Mouse (Mus musculus): ENCODE results near the gene Pnrc1. TPM values are rescaled to one million over a fixed set of nuclear protein-coding genes. Genes with fewer than 3 reads are reported as not detected.
"Not testable (repeated sequence)": the region's sequence is repeated elsewhere in the genome, so short reads cannot be mapped to it uniquely, and the experiment has no call there.

Gene Pnrc1
- polyA plus RNA-seq, 2 experiments, result 61.4 to 121 TPM

DNA sequence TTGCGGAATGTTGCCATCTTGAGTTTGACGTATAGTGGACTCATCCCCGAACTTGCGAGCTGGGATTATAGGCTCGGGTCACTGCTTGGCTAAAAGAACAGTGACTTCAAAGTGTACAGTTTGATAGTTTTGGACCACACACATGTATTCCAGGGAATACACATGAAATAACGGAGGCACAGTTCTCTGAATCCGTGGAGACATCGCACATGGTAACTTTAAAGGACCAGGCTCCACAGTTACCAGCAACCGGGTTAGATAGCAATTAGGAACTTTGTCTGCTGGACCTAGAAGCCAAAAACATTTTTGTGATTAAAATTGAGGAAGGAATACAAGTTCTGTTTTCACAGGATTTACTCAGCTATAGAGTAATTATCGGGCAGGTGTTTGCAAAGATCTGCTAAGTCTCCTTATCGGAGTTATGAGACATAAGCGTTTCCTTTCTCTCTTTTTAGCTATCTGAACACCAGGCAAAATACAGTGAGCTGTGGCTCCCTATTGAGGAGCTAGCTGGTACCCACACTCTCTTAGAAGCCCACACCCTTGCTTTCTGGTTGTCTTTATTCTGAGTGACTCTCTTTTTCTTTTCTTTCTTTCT is 21.0 kb upstream of the Pnrc1 start:
- ATAC-seq (ENCODE audit: low FRiP score, low read depth), result no peak
- no peak for DNase-seq (ENCODE audit: low spot score)
- peak overlapping the region; percentile 72 for H3K4me3 ChIP-seq (replicated peaks; ENCODE audit: low read length)
- no peaks in the 10 kb centered on the region for H3K9me3 ChIP-seq (ENCODE audit: control insufficient read depth, low read length)
- H3K4me2 ChIP-seq (replicated peaks; ENCODE audit: low read depth, low read length, severe bottlenecking), result peak overlapping the region; percentile 75
- H3K27me3 ChIP-seq (ENCODE audit: control insufficient read depth, insufficient read depth, low read length), result no peaks in the 10 kb centered on the region
- WGBS, result 19% methylated on average over 12 of the region's 12 CpGs
- H3K27ac ChIP-seq (replicated peaks; ENCODE audit: low read depth, low read length), result peak overlapping the region; percentile 61; the same call in 1 of the 2 replicates
- H3K9ac ChIP-seq (ENCODE audit: low read depth, low read length, severe bottlenecking), result peak overlapping the region; percentile 80
- H3K36me3 ChIP-seq (ENCODE audit: control insufficient read depth, insufficient read depth, low read length), result no peaks in the 10 kb centered on the region
- TF ChIP-seq POLR2A (IDR thresholded peaks at IDR 0.05; ENCODE audit: borderline replicate concordance, extremely low read depth, insufficient read depth, insufficient read length), result no peak
- peaks cover 7% of the 10 kb centered on the region; the same call in 1 of the 2 replicates for H3K4me1 ChIP-seq (ENCODE audit: control insufficient read depth, insufficient read depth, low read length)

DNA sequence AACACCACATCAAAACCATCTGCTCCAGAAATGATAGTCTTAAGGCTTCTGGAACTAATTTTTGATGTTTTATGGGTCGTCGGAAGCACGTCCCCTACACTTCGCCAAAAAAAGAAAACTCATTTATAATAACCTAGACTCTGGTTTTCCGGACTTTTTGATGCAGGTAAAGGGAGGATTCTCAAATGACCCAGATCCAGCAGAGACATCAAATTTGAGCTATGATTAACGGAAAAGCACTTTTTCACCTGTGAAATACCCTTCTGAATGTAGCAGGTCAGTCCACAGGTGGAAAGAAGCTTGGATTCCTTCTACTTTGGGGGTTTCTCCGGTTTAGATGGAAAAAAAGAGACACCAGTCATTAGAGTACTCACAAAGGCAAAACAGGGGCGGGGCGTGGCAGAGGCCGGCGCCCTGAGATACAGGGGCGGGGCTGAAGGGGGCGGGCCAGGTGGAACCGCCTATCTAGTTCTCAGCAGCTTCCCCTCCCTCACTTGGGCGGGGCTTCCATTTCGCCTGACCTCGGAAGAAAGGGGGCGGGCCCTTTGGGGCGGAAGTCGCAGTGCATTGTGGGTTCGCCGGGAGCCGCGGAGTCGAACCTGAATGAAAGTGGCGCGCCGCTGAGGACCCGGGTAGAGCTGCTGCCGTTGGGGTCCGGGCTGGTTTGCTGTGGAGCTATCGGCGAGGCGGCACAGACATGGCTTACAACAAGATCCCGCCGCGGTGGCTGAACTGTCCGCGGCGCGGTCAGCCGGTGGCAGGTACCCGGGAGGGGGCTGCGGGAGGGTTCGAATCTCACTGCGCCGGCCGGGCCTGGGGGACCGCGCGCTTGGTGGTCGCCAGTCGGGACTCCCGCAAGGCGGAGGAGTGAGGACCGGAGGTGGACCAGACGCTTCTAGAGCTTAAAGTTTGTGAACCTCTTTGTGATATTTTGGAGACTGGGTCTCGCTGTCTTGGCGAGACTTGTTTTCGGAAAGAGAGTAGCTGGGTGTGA is 20.1 kb upstream of the Pnrc1 start, which contains the start of gene Rngtt:
TSS of gene Rngtt (plus strand) at position 548 of the 994 bp plus-strand sequence.
- peak within 1 kb of the TSS; percentile 61 for H3K27ac ChIP-seq (replicated peaks; ENCODE audit: low read depth, low read length)
- ATAC-seq (ENCODE audit: low FRiP score, low read depth) (peak; percentile 95), DNase-seq (ENCODE audit: low spot score) (peak; percentile 97)
- no peak for TF ChIP-seq POLR2A (IDR thresholded peaks at IDR 0.05; ENCODE audit: borderline replicate concordance, extremely low read depth, insufficient read depth, insufficient read length)
- peaks cover 7% of the 10 kb centered on the region; the same call in 1 of the 2 replicates for H3K4me1 ChIP-seq (ENCODE audit: control insufficient read depth, insufficient read depth, low read length)
- H3K9me3 ChIP-seq (ENCODE audit: control insufficient read depth, low read length), result no peaks in the 10 kb centered on the region
- H3K4me3 ChIP-seq (replicated peaks; ENCODE audit: low read length), result peak within 1 kb of the TSS; percentile 72
- H3K27me3 ChIP-seq (ENCODE audit: control insufficient read depth, insufficient read depth, low read length), result no peaks in the 10 kb centered on the region
- H3K4me2 ChIP-seq (replicated peaks; ENCODE audit: low read depth, low read length, severe bottlenecking), result peak within 1 kb of the TSS; percentile 75
- peak within 1 kb of the TSS; percentile 80 for H3K9ac ChIP-seq (ENCODE audit: low read depth, low read length, severe bottlenecking)
- 2% methylated on average over 55 of the region's 60 CpGs for WGBS
- no peaks in the 10 kb centered on the region for H3K36me3 ChIP-seq (ENCODE audit: control insufficient read depth, insufficient read depth, low read length)

DNA sequence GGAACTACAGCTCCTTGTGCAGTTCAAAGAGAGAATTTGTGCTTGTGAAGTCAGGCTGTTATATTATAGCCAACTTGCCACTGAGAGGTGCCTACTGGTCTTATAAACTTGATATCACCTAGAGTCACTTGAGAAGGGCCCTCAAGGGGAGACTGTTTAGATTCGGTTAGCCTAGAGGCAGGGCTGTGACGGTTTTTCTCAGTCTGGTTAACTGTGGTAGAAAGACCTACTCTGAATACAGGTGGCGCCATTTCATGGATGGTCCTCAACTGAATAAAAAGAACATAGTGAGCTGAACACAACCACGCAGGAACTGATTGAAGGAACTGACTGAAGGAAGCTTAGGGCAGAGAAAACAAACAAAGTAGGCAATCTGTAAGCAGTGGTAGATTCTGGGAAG is 17.2 kb upstream of the Pnrc1 start:
- Histone ChIP-seq H3K27ac (replicated peaks; ENCODE audit: low read depth, low read length) (no peak overlapping the region), H3K9ac (ENCODE audit: low read depth, low read length, severe bottlenecking) (no peak overlapping the region), H3K4me1 (ENCODE audit: control insufficient read depth, insufficient read depth, low read length) (peaks cover 7% of the 10 kb centered on the region; the same call in 1 of the 2 replicates), H3K36me3 (ENCODE audit: control insufficient read depth, insufficient read depth, low read length) (no peaks in the 10 kb centered on the region), H3K4me3 (replicated peaks; ENCODE audit: low read length) (no peak overlapping the region), H3K9me3 (ENCODE audit: control insufficient read depth, low read length) (no peaks in the 10 kb centered on the region), H3K27me3 (ENCODE audit: control insufficient read depth, insufficient read depth, low read length) (no peaks in the 10 kb centered on the region), H3K4me2 (replicated peaks; ENCODE audit: low read depth, low read length, severe bottlenecking) (no peak overlapping the region)
- no peak for TF ChIP-seq POLR2A (IDR thresholded peaks at IDR 0.05; ENCODE audit: borderline replicate concordance, extremely low read depth, insufficient read depth, insufficient read length)
- WGBS, result 70% methylated on average over 4 of the region's 4 CpGs
- DNase-seq (ENCODE audit: low spot score) (no peak), ATAC-seq (ENCODE audit: low FRiP score, low read depth) (no peak)

DNA sequence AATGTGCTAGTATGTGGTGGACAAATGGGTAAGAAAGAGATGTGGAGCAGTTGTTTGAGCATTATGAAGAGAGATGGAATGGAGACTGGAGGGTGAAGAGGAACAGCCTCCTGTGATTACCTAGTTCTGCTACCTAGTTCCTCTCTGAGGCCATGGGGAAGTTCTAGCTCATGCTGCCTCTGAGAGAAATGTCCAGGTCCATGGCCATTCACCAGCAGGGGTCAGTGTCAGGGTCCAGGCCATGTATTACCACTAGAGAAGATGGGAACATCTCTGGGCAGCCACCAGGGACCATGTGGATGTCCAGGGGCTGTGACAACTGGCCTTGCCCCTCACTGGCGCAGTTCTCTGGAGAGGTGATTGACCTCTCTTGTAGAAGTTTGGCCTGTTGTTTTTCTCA is 13.1 kb upstream of the Pnrc1 start:
- no peaks in the 10 kb centered on the region for H3K4me1 ChIP-seq (ENCODE audit: control insufficient read depth, insufficient read depth, low read length)
- no peak overlapping the region for H3K27ac ChIP-seq (replicated peaks; ENCODE audit: low read depth, low read length)
- H3K9ac ChIP-seq (ENCODE audit: low read depth, low read length, severe bottlenecking), result no peak overlapping the region
- H3K4me3 ChIP-seq (replicated peaks; ENCODE audit: low read length), result no peak overlapping the region
- DNase-seq (ENCODE audit: low spot score), result no peak
- H3K9me3 ChIP-seq (ENCODE audit: control insufficient read depth, low read length), result no peaks in the 10 kb centered on the region
- H3K36me3 ChIP-seq (ENCODE audit: control insufficient read depth, insufficient read depth, low read length), result no peaks in the 10 kb centered on the region
- ATAC-seq (ENCODE audit: low FRiP score, low read depth), result no peak
- WGBS, result 94% methylated on average over 1 of the region's 1 CpGs
- TF ChIP-seq POLR2A (IDR thresholded peaks at IDR 0.05; ENCODE audit: borderline replicate concordance, extremely low read depth, insufficient read depth, insufficient read length), result no peak
- H3K4me2 ChIP-seq (replicated peaks; ENCODE audit: low read depth, low read length, severe bottlenecking), result no peak overlapping the region
- H3K27me3 ChIP-seq (ENCODE audit: control insufficient read depth, insufficient read depth, low read length), result no peaks in the 10 kb centered on the region

DNA sequence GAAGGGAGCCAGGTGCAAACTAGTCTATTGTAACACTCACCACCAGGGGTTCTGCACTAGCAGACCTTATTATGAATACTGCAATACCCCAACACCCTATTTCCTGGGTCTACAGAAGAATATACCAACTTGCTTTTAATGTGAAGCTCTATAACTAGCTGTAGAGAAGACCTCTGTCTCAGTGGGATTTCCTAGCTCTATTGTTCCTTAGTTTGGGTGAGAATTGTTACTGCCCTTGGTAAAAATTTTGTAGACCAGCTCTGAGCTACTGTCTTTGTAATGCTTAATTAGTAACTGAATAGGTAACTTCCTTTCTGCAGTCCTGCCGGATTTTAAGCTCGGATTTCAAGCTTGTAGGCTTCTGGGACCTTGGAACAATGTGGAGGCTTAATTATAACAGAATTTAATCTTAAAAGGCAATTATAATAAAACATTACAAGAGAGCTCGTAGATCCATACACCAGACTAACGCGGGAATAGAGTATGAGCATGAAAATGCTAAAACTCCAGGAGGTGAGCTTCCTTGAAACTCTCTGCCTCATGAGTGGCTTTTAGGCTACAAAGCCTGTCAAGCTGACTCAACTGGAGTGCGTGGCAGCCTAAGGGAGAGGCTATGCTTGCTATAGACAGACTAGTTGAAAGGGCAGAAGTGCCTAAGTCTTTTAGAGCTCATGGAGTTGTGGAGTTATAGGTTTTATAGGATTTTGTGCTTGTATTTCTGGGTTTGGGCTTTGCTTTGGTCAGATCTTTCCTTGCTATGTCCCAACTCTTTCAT is 11.1 kb upstream of the Pnrc1 start:
- DNase-seq (ENCODE audit: low spot score); H3K9ac ChIP-seq (ENCODE audit: low read depth, low read length, severe bottlenecking); H3K4me2 ChIP-seq (replicated peaks; ENCODE audit: low read depth, low read length, severe bottlenecking); H3K27me3 ChIP-seq (ENCODE audit: control insufficient read depth, insufficient read depth, low read length); H3K27ac ChIP-seq (replicated peaks; ENCODE audit: low read depth, low read length); ATAC-seq (ENCODE audit: low FRiP score, low read depth); H3K36me3 ChIP-seq (ENCODE audit: control insufficient read depth, insufficient read depth, low read length); H3K9me3 ChIP-seq (ENCODE audit: control insufficient read depth, low read length); H3K4me3 ChIP-seq (replicated peaks; ENCODE audit: low read length); H3K4me1 ChIP-seq (ENCODE audit: control insufficient read depth, insufficient read depth, low read length): not testable (repeated sequence)
- WGBS, result 71% methylated on average over 6 of the region's 6 CpGs
